Mouse (Mus musculus): ENCODE measurements around the gene Bbs9. TPM values are rescaled to one million over a fixed set of nuclear protein-coding genes. Genes with fewer than 3 reads are reported as not detected.

The Bbs9 gene
- polyA plus RNA-seq, 1 experiment from 2014 or later: 12.3 TPM

DNA sequence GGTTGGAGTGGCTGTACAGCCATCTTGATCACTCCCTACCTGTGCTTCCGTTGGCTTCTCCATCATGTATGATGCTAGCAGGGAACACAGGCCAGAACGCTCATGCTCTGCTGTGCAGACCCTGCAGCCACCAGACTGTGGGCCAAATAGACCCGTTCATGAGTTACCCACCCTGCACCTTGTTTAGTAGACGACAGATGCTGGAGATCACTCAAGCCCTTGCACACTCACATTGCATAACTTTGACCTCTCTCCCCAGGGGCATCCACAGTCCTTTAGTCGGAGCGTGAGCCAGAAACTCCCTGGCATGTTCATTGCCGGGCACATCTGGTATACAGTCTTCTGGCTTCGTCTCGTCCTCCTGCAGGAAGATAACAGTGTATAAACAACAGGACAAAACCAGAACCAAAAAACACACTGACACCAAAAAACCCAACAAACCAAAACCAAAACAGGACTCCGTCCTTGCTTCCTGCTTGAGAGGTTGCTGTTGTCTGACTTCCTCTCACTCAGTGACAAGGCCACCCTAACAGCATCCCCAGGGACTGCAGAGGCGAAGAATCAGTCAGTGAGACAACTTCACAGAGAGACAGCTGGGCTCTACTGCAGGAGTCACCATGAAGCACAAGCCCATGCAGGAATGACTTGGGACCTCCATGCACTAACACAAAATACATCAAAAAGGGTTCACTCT lies 18.2 kb upstream of the Bbs9 start:
- Histone ChIP-seq H3K4me2 (replicated peaks; ENCODE audit: low read depth, low read length) (no peak overlapping the region), H3K4me1 (ENCODE audit: control insufficient read depth, insufficient read depth, low read length) (no peaks in the 10 kb centered on the region), H3K9ac (ENCODE audit: low read depth, low read length) (no peak overlapping the region), H3K27me3 (ENCODE audit: control insufficient read depth, insufficient read depth, low read length) (no peaks in the 10 kb centered on the region), H3K36me3 (ENCODE audit: control insufficient read depth, insufficient read depth, low read length) (peaks cover 60% of the 10 kb centered on the region), H3K9me3 (ENCODE audit: control insufficient read depth, low read length) (no peaks in the 10 kb centered on the region), H3K4me3 (ENCODE audit: low read length) (no peak overlapping the region), H3K27ac (ENCODE audit: low read depth, low read length) (no peak overlapping the region)
- WGBS: 85% methylated on average over 11 of the region's 11 CpGs
- ATAC-seq (ENCODE audit: low FRiP score, low TSS enrichment): no peak

- H3K36me3 ChIP-seq (ENCODE audit: control insufficient read depth, insufficient read depth, low read length): peaks cover 24% of the 10 kb centered on the region
- WGBS: 94% methylated on average over 3 of the region's 3 CpGs
Observed at GRCm38 (mm10) chr9:22461946-22462345, 13.6 kb upstream of the Bbs9 start.

GRCm38 (mm10) chr9:22466212-22466611 lies 9.3 kb upstream of the Bbs9 start:
- Histone ChIP-seq H3K27ac (ENCODE audit: low read depth, low read length) (no peak overlapping the region), H3K4me3 (ENCODE audit: low read length) (no peak overlapping the region), H3K36me3 (ENCODE audit: control insufficient read depth, insufficient read depth, low read length) (peaks cover 10% of the 10 kb centered on the region), H3K9me3 (ENCODE audit: control insufficient read depth, low read length) (no peaks in the 10 kb centered on the region), H3K4me2 (replicated peaks; ENCODE audit: low read depth, low read length) (no peak overlapping the region), H3K27me3 (ENCODE audit: control insufficient read depth, insufficient read depth, low read length) (no peaks in the 10 kb centered on the region), H3K9ac (ENCODE audit: low read depth, low read length) (no peak overlapping the region), H3K4me1 (ENCODE audit: control insufficient read depth, insufficient read depth, low read length) (no peaks in the 10 kb centered on the region)
- no peak for ATAC-seq (ENCODE audit: low FRiP score, low TSS enrichment)
- WGBS: 92% methylated on average over 5 of the region's 5 CpGs

More at GRCm38 (mm10) chr9:22461946-22462345, 13.6 kb upstream of the Bbs9 start:
- Histone ChIP-seq H3K27ac (ENCODE audit: low read depth, low read length) (no peak overlapping the region), H3K9me3 (ENCODE audit: control insufficient read depth, low read length) (no peaks in the 10 kb centered on the region), H3K27me3 (ENCODE audit: control insufficient read depth, insufficient read depth, low read length) (no peaks in the 10 kb centered on the region), H3K4me1 (ENCODE audit: control insufficient read depth, insufficient read depth, low read length) (no peaks in the 10 kb centered on the region), H3K4me2 (replicated peaks; ENCODE audit: low read depth, low read length) (no peak overlapping the region), H3K4me3 (ENCODE audit: low read length) (no peak overlapping the region), H3K9ac (ENCODE audit: low read depth, low read length) (no peak overlapping the region)
- no peak for ATAC-seq (ENCODE audit: low FRiP score, low TSS enrichment)

DNA sequence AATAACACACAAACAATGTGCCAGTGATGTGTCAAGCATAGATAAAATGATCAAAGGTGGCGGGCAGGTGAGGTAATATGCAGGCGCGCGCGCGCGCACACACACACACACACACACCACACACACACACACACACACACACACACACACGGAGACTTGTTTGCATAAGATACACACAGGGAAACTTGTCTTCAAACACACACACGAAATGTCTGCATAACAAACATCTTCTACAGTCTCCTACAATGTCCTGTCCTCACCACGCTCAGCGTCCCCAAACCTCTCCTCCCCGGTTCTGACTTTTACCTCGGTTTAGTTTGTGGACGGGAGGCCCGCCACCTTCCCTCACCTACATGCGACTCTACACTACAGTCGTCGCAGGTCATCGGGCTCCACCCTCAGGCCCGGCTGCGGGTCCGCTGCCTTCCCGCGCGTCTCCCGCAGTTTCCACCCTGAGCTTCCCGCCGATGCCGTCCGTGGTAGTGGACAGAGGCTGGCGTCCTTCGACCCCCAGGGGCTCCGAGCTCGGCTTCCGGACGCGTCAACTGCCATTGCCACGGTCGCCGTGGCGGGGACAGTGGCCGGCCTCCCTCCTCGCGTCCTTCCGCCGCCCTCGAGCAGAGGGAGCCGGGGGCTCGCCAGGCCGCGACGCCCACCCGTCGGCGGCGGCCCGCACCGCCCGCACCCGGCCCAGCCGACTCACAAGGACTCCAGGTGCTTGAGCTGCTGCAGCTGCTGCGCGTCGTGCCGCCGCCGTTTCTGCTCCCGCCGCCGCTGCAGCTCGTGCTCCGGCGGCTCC lies 7.9 kb upstream of the Bbs9 start:
- peak overlapping the region; percentile 92 for H3K4me3 ChIP-seq (ENCODE audit: low read length)
- WGBS: 1% methylated on average over 68 of the region's 73 CpGs
- H3K27me3 ChIP-seq (ENCODE audit: control insufficient read depth, insufficient read depth, low read length): no peaks in the 10 kb centered on the region
- H3K9ac ChIP-seq (ENCODE audit: low read depth, low read length): peak overlapping the region; percentile 88
- no peaks in the 10 kb centered on the region for H3K4me1 ChIP-seq (ENCODE audit: control insufficient read depth, insufficient read depth, low read length)
- peak overlapping the region; percentile 72 for H3K4me2 ChIP-seq (replicated peaks; ENCODE audit: low read depth, low read length)
- H3K27ac ChIP-seq (ENCODE audit: low read depth, low read length): peak overlapping the region; percentile 84
- peak; percentile 77 for ATAC-seq (ENCODE audit: low FRiP score, low TSS enrichment)
- H3K36me3 ChIP-seq (ENCODE audit: control insufficient read depth, insufficient read depth, low read length): peaks cover 6% of the 10 kb centered on the region
- no peaks in the 10 kb centered on the region for H3K9me3 ChIP-seq (ENCODE audit: control insufficient read depth, low read length)

DNA sequence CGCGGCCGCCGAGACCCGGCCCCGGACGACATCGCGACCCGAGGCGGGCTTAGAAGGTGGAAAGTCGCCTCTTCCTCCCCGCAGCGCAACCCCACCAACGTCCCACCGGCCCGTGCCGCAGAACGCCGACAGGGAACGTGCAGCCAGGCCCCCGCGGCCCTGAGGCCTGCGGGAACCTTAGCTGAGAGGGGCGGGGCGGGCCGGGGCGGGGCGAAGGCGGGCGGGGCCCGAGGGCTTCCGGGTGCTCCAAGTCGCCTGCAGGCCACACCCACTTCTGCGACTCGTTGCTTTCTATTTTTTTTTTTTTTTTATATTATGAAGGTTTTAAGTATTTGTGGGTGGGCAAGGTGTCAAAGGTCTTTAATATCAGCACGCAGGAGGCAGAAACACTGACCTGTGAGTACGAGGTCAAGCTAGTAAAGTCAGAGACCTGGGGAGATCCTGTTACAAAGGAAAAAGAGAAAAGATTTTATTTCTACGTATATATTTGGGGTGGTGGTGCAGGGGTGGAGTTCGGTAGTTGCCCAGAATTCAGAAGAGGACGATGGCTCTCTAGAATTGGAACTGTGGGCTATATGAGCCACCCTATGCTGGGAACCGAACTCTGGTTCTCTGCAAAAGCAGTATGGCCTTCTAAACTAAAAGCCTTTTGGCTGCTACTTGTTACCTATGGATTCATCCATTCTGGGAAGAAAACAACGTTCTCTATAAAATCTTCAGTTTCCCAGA lies 7.2 kb upstream of the Bbs9 start:
- peaks cover 6% of the 10 kb centered on the region for H3K36me3 ChIP-seq (ENCODE audit: control insufficient read depth, insufficient read depth, low read length)
- H3K9ac ChIP-seq (ENCODE audit: low read depth, low read length): peak overlapping the region; percentile 88
- no peaks in the 10 kb centered on the region for H3K27me3 ChIP-seq (ENCODE audit: control insufficient read depth, insufficient read depth, low read length)
- H3K4me2 ChIP-seq (replicated peaks; ENCODE audit: low read depth, low read length): peak overlapping the region; percentile 72
- H3K9me3 ChIP-seq (ENCODE audit: control insufficient read depth, low read length): no peaks in the 10 kb centered on the region
- H3K4me3 ChIP-seq (ENCODE audit: low read length): peak overlapping the region; percentile 92
- 5% methylated on average over 34 of the region's 43 CpGs for WGBS
- peak overlapping the region; percentile 84 for H3K27ac ChIP-seq (ENCODE audit: low read depth, low read length)
- peak; percentile 92 for ATAC-seq (ENCODE audit: low FRiP score, low TSS enrichment)
- no peaks in the 10 kb centered on the region for H3K4me1 ChIP-seq (ENCODE audit: control insufficient read depth, insufficient read depth, low read length)

DNA sequence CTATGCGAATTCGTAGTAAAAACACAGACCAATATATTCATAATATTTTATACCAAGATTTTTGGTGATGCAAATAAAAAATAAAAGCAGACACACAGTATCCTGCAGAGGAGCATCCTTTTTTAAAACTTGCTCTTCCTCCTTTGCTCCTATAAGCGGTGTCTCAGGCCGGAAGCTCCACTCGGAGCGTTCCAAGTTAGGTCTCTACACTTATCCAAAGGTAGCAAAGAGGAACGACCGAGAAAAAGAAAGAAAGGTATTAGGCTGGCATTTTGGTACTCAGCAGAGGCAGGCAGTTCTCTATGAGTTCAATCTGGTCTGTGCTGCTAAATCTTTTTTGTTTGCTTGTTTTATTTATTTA lies 6.6 kb upstream of the Bbs9 start:
- Histone ChIP-seq H3K27me3 (ENCODE audit: control insufficient read depth, insufficient read depth, low read length) (no peaks in the 10 kb centered on the region), H3K36me3 (ENCODE audit: control insufficient read depth, insufficient read depth, low read length) (peaks cover 6% of the 10 kb centered on the region), H3K27ac (ENCODE audit: low read depth, low read length) (no peak overlapping the region), H3K4me3 (ENCODE audit: low read length) (no peak overlapping the region), H3K4me1 (ENCODE audit: control insufficient read depth, insufficient read depth, low read length) (no peaks in the 10 kb centered on the region), H3K9ac (ENCODE audit: low read depth, low read length) (no peak overlapping the region; the same call in 1 of the 2 replicates), H3K4me2 (replicated peaks; ENCODE audit: low read depth, low read length) (no peak overlapping the region), H3K9me3 (ENCODE audit: control insufficient read depth, low read length) (no peaks in the 10 kb centered on the region)
- 82% methylated on average over 8 of the region's 8 CpGs for WGBS
- ATAC-seq (ENCODE audit: low FRiP score, low TSS enrichment): no peak

DNA sequence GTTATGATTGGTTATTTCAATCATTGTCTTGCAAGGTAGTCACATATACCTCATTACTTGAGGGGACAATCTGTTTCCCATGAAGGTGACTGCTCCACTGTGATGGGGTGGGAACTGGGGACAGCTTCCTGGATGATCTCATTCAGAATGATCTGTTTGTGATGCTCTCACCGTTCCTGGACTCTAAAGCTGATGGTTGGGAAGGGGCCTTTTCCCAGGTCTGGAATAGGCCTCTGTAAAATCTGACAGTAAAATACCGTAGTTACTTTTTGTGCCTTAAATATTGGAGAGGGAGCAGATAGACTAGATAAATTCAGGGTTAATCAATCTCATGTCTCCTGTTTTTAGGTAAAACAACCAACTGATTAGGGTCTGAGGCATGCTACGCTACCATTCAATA lies 5.9 kb upstream of the Bbs9 start, which contains the start of gene Rp9:
Gene Rp9, minus strand, starts transcription at position 101 of the 400 bp plus-strand sequence.
- 86% methylated on average over 3 of the region's 3 CpGs for WGBS
- Histone ChIP-seq H3K9ac (ENCODE audit: low read depth, low read length) (peak within 1 kb of the TSS; percentile 88; the same call in 1 of the 2 replicates), H3K4me2 (replicated peaks; ENCODE audit: low read depth, low read length) (peak within 1 kb of the TSS; percentile 72), H3K27ac (ENCODE audit: low read depth, low read length) (no peak within 1 kb of the TSS), H3K27me3 (ENCODE audit: control insufficient read depth, insufficient read depth, low read length) (no peaks in the 10 kb centered on the region), H3K9me3 (ENCODE audit: control insufficient read depth, low read length) (no peaks in the 10 kb centered on the region), H3K4me1 (ENCODE audit: control insufficient read depth, insufficient read depth, low read length) (no peaks in the 10 kb centered on the region), H3K36me3 (ENCODE audit: control insufficient read depth, insufficient read depth, low read length) (peaks cover 6% of the 10 kb centered on the region), H3K4me3 (ENCODE audit: low read length) (peak within 1 kb of the TSS; percentile 92; the same call in 1 of the 2 replicates)
- no peak for ATAC-seq (ENCODE audit: low FRiP score, low TSS enrichment)

- no peak overlapping the region for H3K27ac ChIP-seq (ENCODE audit: low read depth, low read length)
- peak overlapping the region; percentile 71 for H3K4me3 ChIP-seq (ENCODE audit: low read length)
- H3K27me3 ChIP-seq (ENCODE audit: control insufficient read depth, insufficient read depth, low read length): no peaks in the 10 kb centered on the region
- no peak for ATAC-seq (ENCODE audit: low FRiP score, low TSS enrichment)
- peaks cover 3% of the 10 kb centered on the region; the same call in 1 of the 2 replicates for H3K4me1 ChIP-seq (ENCODE audit: control insufficient read depth, insufficient read depth, low read length)
- 6% methylated on average over 10 of the region's 10 CpGs for WGBS
- H3K4me2 ChIP-seq (replicated peaks; ENCODE audit: low read depth, low read length): peak overlapping the region; percentile 93
- H3K36me3 ChIP-seq (ENCODE audit: control insufficient read depth, insufficient read depth, low read length): no peaks in the 10 kb centered on the region
- H3K9me3 ChIP-seq (ENCODE audit: control insufficient read depth, low read length): no peaks in the 10 kb centered on the region
- peak overlapping the region; percentile 65; the same call in 1 of the 2 replicates for H3K9ac ChIP-seq (ENCODE audit: low read depth, low read length)
Observed at GRCm38 (mm10) chr9:22476265-22476664, 750 bp downstream of the Bbs9 start.

Data from kidney, embryonic 14.5 days (tissue).